Comparison of ENCODE assay signal across 7 mouse cellular contexts in the genomic region with DNA sequence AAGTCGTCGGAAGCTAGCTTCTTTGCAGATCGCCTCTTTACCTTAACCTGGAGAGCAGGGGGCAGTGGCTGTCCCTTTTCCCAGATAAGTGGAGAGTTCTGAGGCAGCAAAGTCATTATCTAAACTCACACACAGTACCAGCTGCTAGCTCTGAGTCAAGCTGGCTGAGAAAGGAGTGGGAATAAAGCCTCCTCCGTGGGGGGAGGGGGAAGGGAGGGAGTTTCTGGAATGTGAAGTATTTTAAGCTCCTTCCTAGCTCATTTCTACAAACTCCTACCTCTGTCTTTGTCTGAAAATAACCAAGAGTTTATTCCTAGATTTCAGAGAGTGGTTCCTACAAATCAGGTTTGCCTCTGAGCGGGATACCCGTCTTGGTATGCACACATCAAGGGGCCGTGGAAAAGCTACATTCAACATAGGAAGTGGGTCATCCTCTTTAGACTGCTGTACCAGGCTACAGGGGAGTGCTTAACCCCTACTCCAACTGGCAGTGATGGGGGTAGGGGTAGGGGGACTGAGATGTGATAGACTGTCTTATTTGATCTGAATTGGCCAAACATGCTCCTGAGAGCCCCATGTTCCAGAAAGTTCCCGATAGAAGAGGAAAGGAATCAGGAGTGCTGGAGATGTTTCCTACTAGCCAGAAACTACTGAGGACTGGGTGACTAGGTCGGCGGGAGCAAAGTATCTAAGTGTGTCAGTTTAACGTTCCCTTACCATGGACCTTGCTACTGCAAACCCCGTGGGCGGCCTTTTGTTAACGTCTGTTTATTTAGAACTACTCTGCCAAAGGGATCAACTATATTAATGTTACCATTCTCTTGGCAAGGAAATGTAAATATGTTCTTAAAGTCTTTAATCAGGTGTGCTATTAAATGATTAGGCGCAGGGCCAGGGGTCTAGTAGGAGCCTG. TPM values are rescaled to one million over a fixed set of nuclear protein-coding genes. Genes with fewer than 3 reads are reported as not detected.
DNase-seq lines count a peak whose midpoint lies in the region; ATAC-seq lines count a peak whose summit lies in the region.

No protein-coding gene starts in this region.

- no peak for ATAC-seq in midbrain, embryonic 16.5 days
- no peak for ATAC-seq in forebrain, embryonic 12.5 days (ENCODE audit: low FRiP score)
- no peak for ATAC-seq in liver, embryonic 15.5 days (ENCODE audit: insufficient read depth)
- ATAC-seq in stomach, embryonic 16.5 days (ENCODE audit: insufficient read depth, low FRiP score), result peak; percentile 61; the same call in 1 of the 2 replicates
- no peak for ATAC-seq in hindbrain, embryonic 13.5 days (ENCODE audit: low FRiP score)

- WGBS in midbrain, embryonic 10.5 days, result 33% methylated on average over 15 of the region's 15 CpGs
- 33% methylated on average over 15 of the region's 15 CpGs for WGBS in midbrain, embryonic 16.5 days
- 35% methylated on average over 15 of the region's 15 CpGs for WGBS in forebrain, embryonic 12.5 days
- WGBS in liver, embryonic 15.5 days (ENCODE audit: insufficient replicate concordance), result 41% methylated on average over 15 of the region's 15 CpGs
- WGBS in stomach, embryonic 16.5 days, result 20% methylated on average over 15 of the region's 15 CpGs
- 51% methylated on average over 15 of the region's 15 CpGs for WGBS in hindbrain, embryonic 13.5 days

- peak overlapping the region; percentile 81 for H3K27ac ChIP-seq in midbrain, embryonic 10.5 days (replicated peaks)
- no peak overlapping the region for H3K27ac ChIP-seq in midbrain, embryonic 16.5 days (ENCODE audit: low read length)
- H3K27ac ChIP-seq in forebrain, embryonic 12.5 days, result peak overlapping the region; percentile 32; the same call in 1 of the 2 replicates
- peak overlapping the region; percentile 51; the same call in 1 of the 2 replicates for H3K27ac ChIP-seq in liver, embryonic 15.5 days (replicated peaks)
- no peak overlapping the region for H3K27ac ChIP-seq in stomach, embryonic 16.5 days (ENCODE audit: low read length)
- H3K27ac ChIP-seq in hindbrain, embryonic 13.5 days, result no peak overlapping the region

- no peaks in the 10 kb centered on the region for H3K9me3 ChIP-seq in midbrain, embryonic 10.5 days (replicated peaks)
- no peaks in the 10 kb centered on the region for H3K9me3 ChIP-seq in midbrain, embryonic 16.5 days (replicated peaks; ENCODE audit: control insufficient read depth, low read length, poor library complexity, severe bottlenecking)
- H3K9me3 ChIP-seq in forebrain, embryonic 12.5 days, result no peaks in the 10 kb centered on the region
- no peaks in the 10 kb centered on the region for H3K9me3 ChIP-seq in liver, embryonic 15.5 days (replicated peaks)
- H3K9me3 ChIP-seq in stomach, embryonic 16.5 days (replicated peaks; ENCODE audit: control insufficient read depth, low read length), result no peaks in the 10 kb centered on the region
- H3K9me3 ChIP-seq in hindbrain, embryonic 13.5 days, result no peaks in the 10 kb centered on the region

- H3K4me1 ChIP-seq in midbrain, embryonic 10.5 days, result peaks cover 63% of the 10 kb centered on the region
- peaks cover 19% of the 10 kb centered on the region for H3K4me1 ChIP-seq in midbrain, embryonic 16.5 days (ENCODE audit: control insufficient read depth, insufficient read depth, low read length)
- peaks cover 43% of the 10 kb centered on the region for H3K4me1 ChIP-seq in forebrain, embryonic 12.5 days
- H3K4me1 ChIP-seq in liver, embryonic 15.5 days (replicated peaks), result 0 out of 2 replicates have a peak, but pooled peaks cover 7% of the 10 kb centered on the region
- peaks cover 11% of the 10 kb centered on the region for H3K4me1 ChIP-seq in stomach, embryonic 16.5 days (ENCODE audit: control insufficient read depth, insufficient read depth, low read length)
- H3K4me1 ChIP-seq in hindbrain, embryonic 13.5 days (replicated peaks), result peaks cover 25% of the 10 kb centered on the region

- DNase-seq in midbrain, embryonic 10.5 days (ENCODE audit: low spot score), result peak; percentile 55
- no peak for DNase-seq in gastrocnemius, adult 18-20 months (ENCODE audit: low spot score)

- H3K36me3 ChIP-seq in midbrain, embryonic 10.5 days, result peaks cover 39% of the 10 kb centered on the region
- H3K36me3 ChIP-seq in midbrain, embryonic 16.5 days (ENCODE audit: control insufficient read depth, insufficient read depth, low read length), result peaks cover 13% of the 10 kb centered on the region
- peaks cover 23% of the 10 kb centered on the region for H3K36me3 ChIP-seq in forebrain, embryonic 12.5 days (replicated peaks)
- no peaks in the 10 kb centered on the region for H3K36me3 ChIP-seq in liver, embryonic 15.5 days (replicated peaks)
- H3K36me3 ChIP-seq in stomach, embryonic 16.5 days (ENCODE audit: control insufficient read depth, insufficient read depth, low read length), result no peaks in the 10 kb centered on the region
- peaks cover 23% of the 10 kb centered on the region for H3K36me3 ChIP-seq in hindbrain, embryonic 13.5 days

- no peak overlapping the region for H3K4me2 ChIP-seq in midbrain, embryonic 16.5 days (ENCODE audit: low read length)
- H3K4me2 ChIP-seq in forebrain, embryonic 12.5 days, result no peak overlapping the region
- H3K4me2 ChIP-seq in liver, embryonic 15.5 days, result no peak overlapping the region
- H3K4me2 ChIP-seq in stomach, embryonic 16.5 days (ENCODE audit: low read depth, low read length), result no peak overlapping the region
- H3K4me2 ChIP-seq in hindbrain, embryonic 13.5 days, result no peak overlapping the region

- 0 out of 2 replicates have a peak overlapping the region, but pooled peaks have one; percentile 11 for H3K4me3 ChIP-seq in midbrain, embryonic 10.5 days
- no peak overlapping the region for H3K4me3 ChIP-seq in midbrain, embryonic 16.5 days (ENCODE audit: low read depth, low read length)
- H3K4me3 ChIP-seq in forebrain, embryonic 12.5 days (replicated peaks), result no peak overlapping the region
- H3K4me3 ChIP-seq in liver, embryonic 15.5 days (replicated peaks), result no peak overlapping the region
- no peak overlapping the region for H3K4me3 ChIP-seq in stomach, embryonic 16.5 days (replicated peaks; ENCODE audit: low read length)
- H3K4me3 ChIP-seq in hindbrain, embryonic 13.5 days, result no peak overlapping the region

- H3K9ac ChIP-seq in midbrain, embryonic 16.5 days (ENCODE audit: low read depth, low read length), result no peak overlapping the region
- no peak overlapping the region for H3K9ac ChIP-seq in forebrain, embryonic 12.5 days
- no peak overlapping the region for H3K9ac ChIP-seq in liver, embryonic 15.5 days
- H3K9ac ChIP-seq in stomach, embryonic 16.5 days (ENCODE audit: low read length), result no peak overlapping the region
- H3K9ac ChIP-seq in hindbrain, embryonic 13.5 days, result no peak overlapping the region

- H3K27me3 ChIP-seq in midbrain, embryonic 10.5 days (ENCODE audit: low read depth, poor library complexity, severe bottlenecking), result no peaks in the 10 kb centered on the region
- H3K27me3 ChIP-seq in midbrain, embryonic 16.5 days (ENCODE audit: control insufficient read depth, insufficient read depth, low read depth, low read length), result no peaks in the 10 kb centered on the region
- H3K27me3 ChIP-seq in forebrain, embryonic 12.5 days, result no peaks in the 10 kb centered on the region
- peaks cover 13% of the 10 kb centered on the region for H3K27me3 ChIP-seq in liver, embryonic 15.5 days
- H3K27me3 ChIP-seq in stomach, embryonic 16.5 days (ENCODE audit: control insufficient read depth, insufficient read depth, low read length), result no peaks in the 10 kb centered on the region
- no peaks in the 10 kb centered on the region for H3K27me3 ChIP-seq in hindbrain, embryonic 13.5 days

RNA-seq across cellular contexts. Expression of gene Mycl, which starts 9.9 kb away (rescaled TPM):
- 82.4 and 92.7 TPM in 2 replicates for polyA plus RNA-seq in midbrain, embryonic 10.5 days (2016; fragmentation: Nextera tagmentation; extraction: Ambion mirVana)
- 58.9 and 68.8 TPM in 2 replicates for polyA plus RNA-seq in midbrain, embryonic 16.5 days (2015; fragmentation: Nextera tagmentation; extraction: Ambion mirVana)
- polyA plus RNA-seq in forebrain, embryonic 12.5 days (2016; fragmentation: Nextera tagmentation; extraction: Ambion mirVana), result 84.0 and 84.3 TPM in 2 replicates
- polyA plus RNA-seq in liver, embryonic 15.5 days (2015; fragmentation: Nextera tagmentation; extraction: Ambion mirVana), result 0.89 and 1.2 TPM in 2 replicates
- 13.0 and 13.8 TPM in 2 replicates for polyA plus RNA-seq in stomach, embryonic 16.5 days (2015; fragmentation: Nextera tagmentation; extraction: Ambion mirVana)
- total RNA-seq in gastrocnemius, adult 18-20 months (2021), result under 1 TPM; 0.12 to 0.64 TPM
- polyA plus RNA-seq in hindbrain, embryonic 13.5 days (2015; fragmentation: Nextera tagmentation; extraction: Ambion mirVana), result 75.9 and 77.3 TPM in 2 replicates

RNA-seq across cellular contexts. Expression of gene Trit1, which starts 11.1 kb away (rescaled TPM):
- 27.6 and 28.2 TPM in 2 replicates for polyA plus RNA-seq in midbrain, embryonic 10.5 days (2016; fragmentation: Nextera tagmentation; extraction: Ambion mirVana)
- polyA plus RNA-seq in midbrain, embryonic 16.5 days (2015; fragmentation: Nextera tagmentation; extraction: Ambion mirVana), result 25.3 and 25.9 TPM in 2 replicates
- 29.3 and 29.7 TPM in 2 replicates for polyA plus RNA-seq in forebrain, embryonic 12.5 days (2016; fragmentation: Nextera tagmentation; extraction: Ambion mirVana)
- 5.7 and 6.3 TPM in 2 replicates for polyA plus RNA-seq in liver, embryonic 15.5 days (2015; fragmentation: Nextera tagmentation; extraction: Ambion mirVana)
- 20.1 and 21.2 TPM in 2 replicates for polyA plus RNA-seq in stomach, embryonic 16.5 days (2015; fragmentation: Nextera tagmentation; extraction: Ambion mirVana)
- total RNA-seq in gastrocnemius, adult 18-20 months (2021), result 1 to 10 TPM; 6.5 to 6.8 TPM
- 25.4 and 27.1 TPM in 2 replicates for polyA plus RNA-seq in hindbrain, embryonic 13.5 days (2015; fragmentation: Nextera tagmentation; extraction: Ambion mirVana)

RNA-seq across cellular contexts. Expression of gene Mfsd2a, which starts 44.3 kb away (rescaled TPM):
- 22.6 and 27.2 TPM in 2 replicates for polyA plus RNA-seq in midbrain, embryonic 10.5 days (2016; fragmentation: Nextera tagmentation; extraction: Ambion mirVana)
- polyA plus RNA-seq in midbrain, embryonic 16.5 days (2015; fragmentation: Nextera tagmentation; extraction: Ambion mirVana), result 32.3 and 33.5 TPM in 2 replicates
- polyA plus RNA-seq in forebrain, embryonic 12.5 days (2016; fragmentation: Nextera tagmentation; extraction: Ambion mirVana), result 21.7 TPM in 2 replicates
- polyA plus RNA-seq in liver, embryonic 15.5 days (2015; fragmentation: Nextera tagmentation; extraction: Ambion mirVana), result 0.05 and 0.06 TPM in 2 replicates
- polyA plus RNA-seq in stomach, embryonic 16.5 days (2015; fragmentation: Nextera tagmentation; extraction: Ambion mirVana), result 5.8 and 8.4 TPM in 2 replicates
- total RNA-seq in gastrocnemius, adult 18-20 months (2021), result under 1 TPM; 0.39 to 0.81 TPM
- polyA plus RNA-seq in hindbrain, embryonic 13.5 days (2015; fragmentation: Nextera tagmentation; extraction: Ambion mirVana), result 29.6 and 36.7 TPM in 2 replicates

Comparison
In these comparisons a context has a peak if more than half of its experiments do, and no peak if none do; other contexts are left out.
1. H3K27ac ChIP-seq: peak in midbrain, embryonic 10.5 days (single experiment), forebrain, embryonic 12.5 days (single experiment) and liver, embryonic 15.5 days (single experiment); none in midbrain, embryonic 16.5 days (single experiment), stomach, embryonic 16.5 days (single experiment) and hindbrain, embryonic 13.5 days (single experiment).